Mouse (Mus musculus) retina, postnatal 1 day (tissue): ENCODE measurements around the gene Adsl.

Experiments used
- DNase-seq: peaks from one replicate; pipeline ENCODE4 v3.0.0-alpha.2; 2012

Adsl gene

GRCm38 (mm10) chr15:81008689-81009123, 60.4 kb downstream of the Adsl start:
- DNase-seq = no peak

- no peak for DNase-seq
Measured at GRCm38 (mm10) chr15:81010114-81010513, 61.8 kb downstream of the Adsl start.

DNA sequence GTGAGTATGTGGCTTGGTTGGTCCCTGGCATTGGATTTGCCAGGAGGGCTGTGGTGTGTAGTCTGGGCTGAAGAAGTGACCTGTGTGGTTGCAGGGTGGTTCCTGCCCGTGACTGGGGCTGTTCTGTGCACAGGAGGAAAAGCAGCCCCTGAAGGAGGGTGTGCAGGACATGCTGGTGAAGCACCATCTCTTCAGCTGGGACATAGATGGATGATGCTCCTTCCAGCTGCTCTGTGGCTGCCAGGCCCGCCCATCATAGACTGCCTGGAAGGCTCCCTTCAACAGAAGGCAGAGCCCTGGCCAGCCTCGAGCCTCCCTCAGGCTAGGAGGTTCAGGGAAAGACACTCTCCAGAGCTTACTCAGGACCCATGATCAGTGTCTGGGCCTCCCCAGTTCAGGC, 63.2 kb downstream of the Adsl start:
- DNase-seq = no peak

GRCm38 (mm10) chr15:81012359-81012758, 64.1 kb downstream of the Adsl start:
- DNase-seq = no peak

DNA sequence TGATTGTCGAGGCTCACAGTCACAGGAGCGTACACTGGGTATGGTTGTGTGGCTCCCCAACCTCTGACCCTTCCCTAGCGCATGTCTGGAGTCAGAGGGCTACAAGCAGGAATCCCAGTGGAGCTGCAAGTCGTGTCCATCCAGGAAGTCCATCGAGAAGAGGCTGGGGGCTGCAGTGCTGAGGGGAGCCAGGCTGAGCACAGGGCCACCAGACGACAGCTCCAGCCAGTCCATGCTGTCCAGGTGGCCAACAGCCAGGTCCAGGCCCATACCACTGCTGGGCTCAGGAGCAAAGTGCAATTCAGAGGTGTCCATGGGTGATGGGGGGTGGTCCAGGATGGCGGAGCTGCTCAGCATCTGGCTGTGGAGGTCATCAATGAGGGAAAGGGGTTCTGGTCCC, 64.9 kb downstream of the Adsl start:
- no peak for DNase-seq

DNA sequence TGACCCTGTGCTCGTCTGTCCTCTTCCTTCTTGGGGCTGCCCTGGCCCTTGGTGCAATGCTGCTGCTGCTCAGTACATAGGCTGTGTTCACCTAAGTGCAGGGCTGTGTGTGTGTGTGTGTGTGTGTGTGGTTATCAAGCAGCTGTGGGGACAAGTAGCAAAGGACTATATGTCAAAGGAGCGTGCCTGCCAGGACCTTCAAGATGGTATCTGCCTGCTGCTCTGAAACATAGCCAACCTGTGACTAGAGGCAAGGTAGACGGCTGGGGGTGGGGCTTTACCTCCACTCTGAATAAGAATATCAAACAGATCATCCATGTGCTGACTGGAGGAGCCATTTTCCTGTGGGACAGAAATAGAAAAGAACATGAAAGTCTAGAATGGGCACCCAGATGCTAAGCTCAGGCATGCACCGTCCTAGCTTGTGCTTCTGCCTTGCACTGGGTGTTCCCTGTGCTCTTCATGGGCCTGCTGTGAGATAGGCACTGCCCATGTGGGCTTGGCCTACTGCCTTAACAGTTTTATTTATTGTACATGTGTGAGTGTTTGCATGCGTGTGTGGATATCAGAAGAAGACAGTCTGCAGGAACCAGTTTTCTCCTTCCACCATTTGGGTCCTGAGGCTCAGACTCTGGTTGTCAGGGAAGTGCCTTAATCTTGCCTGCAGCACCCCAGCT, 66.9 kb downstream of the Adsl start:
- DNase-seq = no peak

GRCm38 (mm10) chr15:81016488-81016887, 68.2 kb downstream of the Adsl start:
- no peak for DNase-seq

DNA sequence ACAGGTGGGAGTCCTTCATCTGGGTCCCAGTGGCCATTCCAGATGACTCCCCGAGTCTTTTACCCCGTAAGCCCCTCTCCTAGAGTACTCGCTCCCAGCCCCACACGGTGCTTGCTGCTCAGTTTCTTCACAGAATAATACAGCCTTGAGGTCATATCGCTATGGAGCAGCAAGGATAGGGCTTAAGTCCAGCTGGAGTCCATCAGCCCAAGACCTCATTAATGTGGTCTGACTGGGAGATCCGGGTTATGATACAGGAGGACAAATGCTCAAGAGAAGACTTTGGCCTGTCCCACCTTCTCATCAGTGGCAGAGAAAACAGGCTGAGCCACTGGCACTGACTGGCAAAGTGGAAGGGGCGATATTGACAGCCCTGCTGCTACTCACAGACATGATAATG, 69.0 kb downstream of the Adsl start:
- DNase-seq = no peak
